Mouse (Mus musculus) CH12.LX (cell line): Measurements from ENCODE around the gene Kpna2. TPM values are rescaled to one million over a fixed set of nuclear protein-coding genes. Genes with fewer than 3 reads are reported as not detected.

Experiments used
- DNase-seq: peaks from one replicate; pipeline ENCODE4 v3.0.0-alpha.2; 2013; ENCODE audit errors: extremely low read depth
- H3K27ac ChIP-seq: 2 replicates; pipeline ENCODE4 v1.5.1; 2012; ENCODE audit warnings: low read depth, mild to moderate bottlenecking, control low read depth, moderate library complexity; ENCODE audit not compliant: insufficient read depth
- H3K27me3 ChIP-seq: replicated peaks from 2 replicates; pipeline ENCODE3; 2012; ENCODE audit warnings: inconsistent platforms
- H3K36me3 ChIP-seq, 2 experiments: replicated peaks in 1 of 2; 2 replicates each; pipeline versions ENCODE3 to v1.6.1; 2012; ENCODE audit warnings: inconsistent platforms in 1 of 2, low read length in 1 of 2, mild to moderate bottlenecking in 1 of 2, mixed read lengths in 1 of 2, moderate library complexity in 1 of 2; ENCODE audit not compliant: control insufficient read depth in 1 of 2, insufficient read depth in 1 of 2
- H3K4me1 ChIP-seq, 2 experiments: 2 replicates each; pipeline ENCODE4 v1.6.1; 2012; ENCODE audit warnings: inconsistent platforms in 1 of 2, moderate library complexity in 1 of 2; ENCODE audit not compliant: insufficient read depth in 2 of 2, control insufficient read depth in 1 of 2
- H3K4me2 ChIP-seq: 2 replicates; pipeline ENCODE4 v1.6.1; 2012; ENCODE audit warnings: low read depth, mild to moderate bottlenecking, control low read depth; ENCODE audit not compliant: poor library complexity, insufficient read depth, severe bottlenecking
- H3K4me3 ChIP-seq, 3 experiments: fragments of 150-350 bp in 1 of 3; sonication (generic) in 1 of 3; replicated peaks in 1 of 3; 2 replicates each; pipeline versions ENCODE3 to v1.5.1; 2011 to 2012; ENCODE audit warnings: low read depth in 2 of 3, low read length in 2 of 3, mild to moderate bottlenecking in 2 of 3, moderate library complexity in 2 of 3, control low read depth in 1 of 3, improper control_type of control experiment in 1 of 3, inconsistent platforms in 1 of 3, mixed read lengths in 1 of 3; ENCODE audit not compliant: poor library complexity in 1 of 3
- H3K79me2 ChIP-seq: replicated peaks from 2 replicates; pipeline ENCODE4 v1.6.1; 2012; ENCODE audit warnings: mild to moderate bottlenecking, moderate library complexity; ENCODE audit not compliant: control insufficient read depth, poor library complexity, insufficient read depth, severe bottlenecking; ENCODE audit errors: extremely low read depth
- H3K9ac ChIP-seq: 2 replicates; pipeline ENCODE4 v1.6.1; 2012; ENCODE audit warnings: low read depth, mild to moderate bottlenecking, control low read depth, moderate library complexity; ENCODE audit not compliant: insufficient read depth
- H3K9me3 ChIP-seq: replicated peaks from 2 replicates; pipeline ENCODE3; 2012; ENCODE audit warnings: low read length, inconsistent platforms, mixed read lengths
- BHLHE40 ChIP-seq: IDR thresholded peaks from 2 replicates; pipeline ENCODE4 v1.6.1; 2011; ENCODE audit warnings: mild to moderate bottlenecking, low read depth, low read length, improper control_type of control experiment
- CHD1 ChIP-seq: IDR thresholded peaks from 2 replicates; pipeline ENCODE4 v1.6.1; 2012; ENCODE audit warnings: low read depth, low read length, improper control_type of control experiment, inconsistent platforms
- CHD2 ChIP-seq: IDR thresholded peaks from 2 replicates; pipeline ENCODE4 v1.6.1; 2011; ENCODE audit warnings: low read length, improper control_type of control experiment
- CTCF ChIP-seq, 2 experiments: IDR thresholded peaks in 1 of 2; conservative IDR thresholded peaks in 1 of 2; 2 replicates each; pipeline ENCODE4 v1.5.1; 2011 to 2012; ENCODE audit warnings: low read depth in 2 of 2, low read length in 2 of 2, improper control_type of control experiment in 1 of 2, inconsistent platforms in 1 of 2, mild to moderate bottlenecking in 1 of 2, moderate library complexity in 1 of 2
- EP300 ChIP-seq: IDR thresholded peaks from 2 replicates; pipeline ENCODE4 v1.6.1; 2011; ENCODE audit warnings: low read length, improper control_type of control experiment
- ETS1 ChIP-seq: conservative IDR thresholded peaks from 2 replicates; pipeline ENCODE4 v1.6.1; 2012; ENCODE audit warnings: low read depth, mild to moderate bottlenecking, inconsistent platforms, low read length, improper control_type of control experiment, moderate library complexity
- HCFC1 ChIP-seq: IDR thresholded peaks from 2 replicates; pipeline ENCODE4 v1.6.1; 2012; ENCODE audit warnings: low read depth, mild to moderate bottlenecking, inconsistent platforms, low read length, improper control_type of control experiment
- IRF4 ChIP-seq: IDR thresholded peaks from 2 replicates; pipeline ENCODE4 v1.6.1; 2014; ENCODE audit warnings: low read depth, mild to moderate bottlenecking, inconsistent platforms, low read length, improper control_type of control experiment
- JUN ChIP-seq: IDR thresholded peaks from 2 replicates; pipeline ENCODE4 v1.6.1; 2011; ENCODE audit warnings: low read depth, mild to moderate bottlenecking, low read length, improper control_type of control experiment, moderate library complexity; ENCODE audit not compliant: insufficient read depth
- KAT2A ChIP-seq: IDR thresholded peaks from 2 replicates; pipeline ENCODE4 v1.6.1; 2012; ENCODE audit warnings: low read length, improper control_type of control experiment, inconsistent platforms; ENCODE audit not compliant: insufficient replicate concordance
- MAFK ChIP-seq: IDR thresholded peaks from 2 replicates; pipeline ENCODE4 v1.6.1; 2011; ENCODE audit warnings: low read length, improper control_type of control experiment; ENCODE audit not compliant: insufficient replicate concordance
- MAX ChIP-seq: IDR thresholded peaks from 2 replicates; pipeline ENCODE4 v1.6.1; 2011; ENCODE audit warnings: low read length, improper control_type of control experiment
- MEF2A ChIP-seq: IDR thresholded peaks from 2 replicates; pipeline ENCODE4 v1.6.1; 2014; ENCODE audit warnings: low read depth, mild to moderate bottlenecking, inconsistent platforms, low read length, improper control_type of control experiment, borderline replicate concordance
- MXI1 ChIP-seq: IDR thresholded peaks from 2 replicates; pipeline ENCODE4 v1.6.1; 2011; ENCODE audit warnings: mild to moderate bottlenecking, low read depth, low read length, improper control_type of control experiment
- MYC ChIP-seq: IDR thresholded peaks from 2 replicates; pipeline ENCODE4 v1.6.1; 2011; ENCODE audit warnings: low read depth, mild to moderate bottlenecking, improper control_type of control experiment, low read length
- NRF1 ChIP-seq: IDR thresholded peaks from 2 replicates; pipeline ENCODE4 v1.6.1; 2014; ENCODE audit warnings: low read depth, mild to moderate bottlenecking, inconsistent platforms, low read length, improper control_type of control experiment, moderate library complexity
- PAX5 ChIP-seq: IDR thresholded peaks from 2 replicates; pipeline ENCODE4 v1.6.1; 2012; ENCODE audit warnings: low read length, inconsistent platforms, mixed read lengths
- POLR2A ChIP-seq: IDR thresholded peaks from 2 replicates; pipeline ENCODE4 v1.6.1; 2011; ENCODE audit warnings: low read depth, mild to moderate bottlenecking, improper control_type of control experiment, low read length
- RAD21 ChIP-seq: IDR thresholded peaks from 2 replicates; pipeline ENCODE4 v1.6.1; 2011; ENCODE audit warnings: low read depth, mild to moderate bottlenecking, low read length, improper control_type of control experiment, moderate library complexity
- SMC3 ChIP-seq: IDR thresholded peaks from 2 replicates; pipeline ENCODE4 v1.6.1; 2011; ENCODE audit warnings: low read depth, low read length, improper control_type of control experiment
- TBP ChIP-seq: conservative IDR thresholded peaks from 2 replicates; pipeline ENCODE4 v1.6.1; 2011; ENCODE audit warnings: low read depth, low read length, improper control_type of control experiment
- TCF12 ChIP-seq: IDR thresholded peaks from 2 replicates; pipeline ENCODE4 v1.6.1; 2014; ENCODE audit warnings: low read depth, mild to moderate bottlenecking, inconsistent platforms, low read length, improper control_type of control experiment
- UBTF ChIP-seq: IDR thresholded peaks from 2 replicates; pipeline ENCODE4 v1.6.1; 2012; ENCODE audit warnings: low read depth, mild to moderate bottlenecking, inconsistent platforms, low read length, improper control_type of control experiment, moderate library complexity
- USF1 ChIP-seq: IDR thresholded peaks from 2 replicates; pipeline ENCODE4 v1.6.1; 2014; ENCODE audit warnings: low read depth, mild to moderate bottlenecking, inconsistent platforms, low read length, improper control_type of control experiment
- dilution Hi-C: fragments of 300-500 bp; cut with MboI; formaldehyde crosslinking; loops from 2 replicates; pipeline ENCODE4 v1.14.3; 2020; ENCODE audit warnings: low sequenced_read_pairs; ENCODE audit not compliant: extremely low pct_unique_long_range_greater_than_20kb, extremely low pct_ligation_motif_present
- in situ Hi-C: fragments of 300-500 bp; cut with MboI; formaldehyde crosslinking; loops from 3 replicates; pipeline ENCODE4 v1.14.3; 2019; ENCODE audit warnings: low sequenced_read_pairs, low pct_ligation_motif_present, low pct_unique_long_range_greater_than_20kb, mixed read lengths
- polyA plus RNA-seq: library from polyadenylated mRNA; unstranded; fragments of >175 nt; gene quantifications from 2 replicates; pipeline ENCODE4 v1.2.1, GENCODE M21; 2012; ENCODE audit warnings: low read depth; ENCODE audit not compliant: insufficient read length
- total RNA-seq, 2 experiments: library from RNA; depleted of rRNA; stranded (reverse); fragments of 300-350 nt in 1 of 2; fragments of >200 nt in 1 of 2; gene quantifications; 2 replicates each; pipeline ENCODE4 v1.2.3; 2012 to 2014

The Kpna2 gene
- total and polyA plus RNA-seq, 3 experiments = 327 to 759 (median 582) TPM

- Histone ChIP-seq H3K79me2 (no peaks in the 10 kb centered on the region), H3K4me2 (no peak overlapping the region), H3K4me3 (no peak overlapping the region), H3K9ac (no peak overlapping the region), H3K36me3 (no peaks in the 10 kb centered on the region), H3K4me1 (peaks cover 7 to 21% of the 10 kb centered on the region in 2 experiments), H3K9me3 (no peaks in the 10 kb centered on the region), H3K27ac (no peak overlapping the region), H3K27me3 (no peaks in the 10 kb centered on the region)
- dilution Hi-C loops = no loop called here
- DNase-seq = no peak
- in situ Hi-C loops = loop anchor here (10.0 to 25.0 kb wide), 2 partner anchors 51 to 329 kb away; no protein-coding TSS in a partner anchor
- no peak for TF ChIP-seq MXI1
- peak in 1 of 2 experiments; percentile 23; a peak in 1 of 4 replicates for TF ChIP-seq CTCF (conservative IDR thresholded peaks at IDR 0.05 in 1 of 2, IDR thresholded peaks at IDR 0.05 in 1 of 2; ENCODE audit: low read depth in 2 of 2, low read length in 2 of 2)
Observed at GRCm38 (mm10) chr11:106965881-106966280, 33.5 kb downstream of the Kpna2 start.

DNA sequence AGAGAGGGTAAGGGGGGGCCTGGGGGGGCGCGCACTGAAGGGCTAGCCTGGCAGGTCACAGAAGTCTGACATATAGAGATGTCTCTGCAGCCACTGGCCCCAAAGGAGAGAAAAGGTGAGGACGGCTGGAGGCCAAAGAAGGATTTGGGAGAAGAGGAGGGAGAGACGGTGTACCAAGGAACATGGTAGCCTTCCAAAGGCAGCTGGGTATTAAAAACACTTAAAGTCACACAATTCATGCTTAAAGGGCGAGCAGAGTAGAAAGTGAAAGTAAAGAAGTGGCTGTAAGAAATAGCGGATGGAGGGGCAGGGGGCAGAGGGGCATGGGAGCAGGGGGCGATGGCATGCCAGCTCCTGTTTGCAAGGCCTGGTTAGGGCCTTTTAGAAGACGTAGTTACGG is 37.0 kb downstream of the Kpna2 start:
- no peak overlapping the region for H3K4me2 ChIP-seq
- no peaks in the 10 kb centered on the region for H3K27me3 ChIP-seq
- in situ Hi-C loops (loop anchor here (10.0 to 25.0 kb wide), 2 partner anchors 48 to 325 kb away; no protein-coding TSS in a partner anchor), dilution Hi-C loops (no loop called here)
- no peaks in the 10 kb centered on the region for H3K9me3 ChIP-seq
- H3K36me3 ChIP-seq = no peaks in the 10 kb centered on the region
- peaks cover 7 to 23% of the 10 kb centered on the region in 2 experiments for H3K4me1 ChIP-seq
- H3K4me3 ChIP-seq = no peak overlapping the region
- no peak for DNase-seq
- no peak for TF ChIP-seq IRF4
- no peak for TF ChIP-seq UBTF
- TF ChIP-seq CHD1 = no peak
- TF ChIP-seq MYC = no peak
- TF ChIP-seq MXI1 = no peak
- no peak for TF ChIP-seq CHD2
- no peak for TF ChIP-seq MAX
- no peak for TF ChIP-seq SMC3
- no peak overlapping the region for H3K9ac ChIP-seq
- no peak overlapping the region for H3K27ac ChIP-seq
- H3K79me2 ChIP-seq = no peaks in the 10 kb centered on the region

GRCm38 (mm10) chr11:106961471-106962081 is 37.8 kb downstream of the Kpna2 start:
- Histone ChIP-seq H3K4me1 (peaks cover 7 to 23% of the 10 kb centered on the region in 2 experiments), H3K4me2 (peak overlapping the region; percentile 3; the same call in 1 of the 2 replicates), H3K79me2 (no peaks in the 10 kb centered on the region), H3K27me3 (no peaks in the 10 kb centered on the region), H3K9me3 (no peaks in the 10 kb centered on the region), H3K9ac (no peak overlapping the region), H3K36me3 (no peaks in the 10 kb centered on the region), H3K4me3 (no peak overlapping the region), H3K27ac (peak overlapping the region; percentile 26; the same call in 1 of the 2 replicates)
- peak; percentile 67 for DNase-seq
- dilution Hi-C loops (no loop called here), in situ Hi-C loops (loop anchor here (10.0 to 25.0 kb wide), 2 partner anchors 47 to 324 kb away; no protein-coding TSS in a partner anchor)
- peak; percentile 61; the same call in 1 of the 2 replicates for TF ChIP-seq MAX
- no peak for TF ChIP-seq ETS1
- 0 out of 2 replicates have a peak, but pooled peaks have one; percentile 14 for TF ChIP-seq BHLHE40
- TF ChIP-seq HCFC1 = 0 out of 2 replicates have a peak, but pooled peaks have one; percentile 29
- TF ChIP-seq USF1 = no peak
- 0 out of 2 replicates have a peak, but pooled peaks have one; percentile 26 for TF ChIP-seq MEF2A
- no peak for TF ChIP-seq JUN
- peak; percentile 45; the same call in 1 of the 2 replicates for TF ChIP-seq MAFK
- 0 out of 2 replicates have a peak, but pooled peaks have one; percentile 21 for TF ChIP-seq NRF1
- TF ChIP-seq TBP = peak; percentile 94
- no peak for TF ChIP-seq CHD1
- TF ChIP-seq EP300 = peak; percentile 27
- no peak for TF ChIP-seq POLR2A
- TF ChIP-seq TCF12 = peak; percentile 69; the same call in 1 of the 2 replicates
- TF ChIP-seq MXI1 = 0 out of 2 replicates have a peak, but pooled peaks have one; percentile 27
- peak; percentile 50 for TF ChIP-seq CHD2
- no peak for TF ChIP-seq RAD21
- peak; percentile 94 for TF ChIP-seq UBTF
- no peak for TF ChIP-seq PAX5
- 0 out of 2 replicates have a peak, but pooled peaks have one; percentile 37 for TF ChIP-seq KAT2A
